Mouse (Mus musculus): Measurements from ENCODE around the gene Lix1.
A peak's percentile ranks its signal among the peaks of the same experiment; 100 is the strongest.
"Not testable (repeated sequence)": the region's sequence is repeated elsewhere in the genome, so short reads cannot be mapped to it uniquely, and the experiment has no call there.

Gene Lix1

DNA sequence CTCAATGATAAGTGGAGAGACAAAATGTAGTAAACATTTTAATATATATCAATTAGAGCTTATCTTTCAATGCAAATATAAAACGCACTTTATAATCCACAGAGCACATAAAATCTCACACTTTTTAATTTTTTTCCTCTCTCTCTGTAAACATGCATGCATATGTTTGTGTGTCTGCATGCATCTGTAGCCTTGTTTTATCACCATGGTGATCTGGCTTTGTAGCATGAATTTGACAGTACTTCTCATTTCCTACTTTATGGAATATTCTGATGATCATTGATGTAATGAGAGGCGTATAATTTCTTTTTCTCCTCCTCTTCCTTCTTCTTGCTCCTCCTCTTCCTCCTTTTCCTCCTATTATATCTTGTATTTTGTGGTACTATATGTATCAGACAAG, 9.7 kb downstream of the Lix1 start:
- no peak for DNase-seq (ENCODE audit: low spot score)

DNA sequence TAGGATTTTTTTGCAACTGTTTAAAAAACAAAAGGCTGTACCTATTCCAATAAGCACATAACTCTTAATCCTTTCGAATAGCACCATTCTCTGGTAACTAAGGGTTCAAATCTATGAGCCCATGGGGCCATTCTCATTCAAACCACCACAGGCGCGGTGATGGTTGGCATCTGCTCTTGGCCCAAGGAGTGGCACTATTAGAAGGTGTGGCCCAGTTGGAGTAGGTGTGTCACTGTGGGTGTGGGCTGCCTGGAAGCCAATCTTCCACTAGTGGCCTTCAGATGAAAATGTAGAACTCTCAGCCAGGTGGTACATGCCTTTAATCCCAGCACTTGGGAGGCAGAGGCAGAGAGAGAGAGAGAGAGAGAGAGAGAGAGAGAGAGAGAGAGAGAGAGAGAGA, 11.7 kb downstream of the Lix1 start:
- no peak for DNase-seq (ENCODE audit: low spot score)

DNA sequence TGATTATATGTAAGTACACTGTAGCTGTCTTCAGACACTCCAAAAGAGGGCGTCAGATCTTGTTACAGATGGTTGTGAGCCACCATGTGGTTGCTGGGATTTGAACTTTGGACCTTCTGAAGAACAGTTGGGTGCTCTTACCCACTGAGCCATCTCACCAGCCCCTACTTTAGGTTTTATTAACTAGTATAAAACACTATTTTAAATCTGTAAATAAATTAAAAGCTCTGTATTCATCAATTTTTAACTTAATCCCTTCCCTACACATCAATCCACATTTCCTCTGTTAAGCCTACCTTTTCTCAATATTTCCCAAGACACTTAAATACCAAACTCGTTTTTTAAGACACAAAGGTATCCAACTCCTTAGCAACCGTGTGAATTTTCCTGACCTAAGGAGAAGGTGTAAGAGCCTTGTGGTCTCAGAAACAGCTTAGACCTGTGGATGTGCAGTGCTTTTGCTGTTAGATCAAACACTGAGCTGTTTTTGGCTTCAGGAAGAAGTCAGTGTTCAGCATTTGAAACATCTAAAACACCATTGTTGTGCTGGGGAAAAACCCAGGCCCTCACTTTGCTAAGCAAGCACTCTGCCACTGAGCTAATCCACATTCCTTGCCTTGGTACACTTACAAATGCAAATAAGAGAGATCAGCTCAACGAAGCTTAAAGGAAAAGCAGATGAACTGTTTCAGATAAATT, 22.3 kb downstream of the Lix1 start:
- DNase-seq (ENCODE audit: low spot score), result no peak

DNA sequence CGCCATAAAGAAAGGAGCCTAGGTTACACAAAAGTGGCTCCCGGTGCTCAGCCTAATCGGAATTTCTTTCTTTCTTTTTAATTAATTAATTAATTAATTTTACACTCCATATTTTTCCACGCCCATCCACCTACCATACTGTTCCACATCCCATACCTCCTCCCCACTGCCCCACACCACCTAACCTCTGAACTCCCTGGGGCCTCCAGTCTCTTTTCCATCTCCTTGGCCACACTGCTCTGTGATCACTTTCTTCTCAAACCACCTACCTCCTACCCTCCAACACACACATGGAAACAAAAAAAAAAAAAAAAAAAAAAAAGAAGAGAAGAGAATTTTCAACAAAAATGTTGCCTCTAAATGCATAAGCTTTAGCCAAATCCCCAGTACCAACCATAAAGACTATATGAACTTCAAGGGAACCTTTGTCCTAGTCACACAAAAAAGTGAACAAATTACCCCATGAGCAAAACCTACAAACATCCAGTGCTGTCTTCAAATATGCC, 22.9 kb downstream of the Lix1 start:
- no peak for DNase-seq (ENCODE audit: low spot score)

DNA sequence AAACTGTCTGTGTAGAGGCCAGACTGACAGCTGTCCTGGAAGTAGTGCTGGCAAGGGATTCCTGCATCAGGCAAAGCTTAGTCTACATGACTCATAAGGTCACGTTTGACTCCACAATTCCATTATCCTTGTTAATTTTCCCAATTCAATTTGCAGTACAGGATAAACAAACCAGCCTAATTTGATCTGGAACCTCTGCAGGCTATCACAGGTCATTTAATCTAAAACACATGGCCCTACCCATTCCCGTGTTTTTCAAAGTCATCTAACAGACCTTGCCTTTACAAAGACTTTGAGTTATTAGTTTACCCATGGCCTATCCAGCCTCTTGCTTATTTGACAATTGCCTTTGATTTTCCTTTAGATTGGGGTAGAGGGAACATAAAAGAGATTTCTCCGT, 23.4 kb downstream of the Lix1 start:
- no peak for DNase-seq (ENCODE audit: low spot score)

DNA sequence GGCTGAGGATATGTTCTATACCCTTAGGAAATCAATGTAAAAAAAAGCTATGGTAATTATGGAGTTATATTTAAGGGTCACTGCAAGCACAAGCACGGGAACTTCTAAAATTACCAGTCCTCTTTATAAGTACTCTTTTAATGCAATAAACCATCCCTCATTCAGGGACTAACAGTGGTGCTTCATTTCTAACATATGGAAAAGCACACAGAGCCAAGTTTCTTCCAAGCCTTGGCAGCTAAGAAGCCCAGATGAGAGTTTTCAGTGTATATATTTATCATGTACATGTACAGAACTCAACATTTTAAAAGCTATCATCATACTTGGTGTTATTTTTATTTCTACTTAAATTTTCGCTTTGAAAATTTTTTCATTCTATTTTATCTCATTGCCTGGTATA, 26.4 kb downstream of the Lix1 start:
- DNase-seq (ENCODE audit: low spot score), result no peak

DNA sequence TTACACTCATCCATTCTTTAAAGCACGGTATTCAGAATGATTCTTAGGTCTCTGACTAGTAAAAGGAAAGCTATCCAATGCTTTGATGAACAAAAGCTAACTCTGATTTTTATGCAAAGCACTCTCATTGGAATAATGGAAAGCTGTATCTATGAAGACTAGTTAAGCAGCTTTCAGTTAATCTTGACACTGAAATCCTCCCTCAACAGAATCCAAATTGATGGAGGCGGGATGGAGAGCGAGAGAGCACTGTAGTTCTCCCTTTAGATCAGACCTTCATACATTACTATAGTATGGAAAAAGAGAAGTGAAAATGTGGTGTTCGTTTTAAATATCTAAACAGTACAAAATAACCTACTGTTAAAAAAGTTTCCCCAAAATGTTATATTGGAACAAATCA, 31.2 kb downstream of the Lix1 start:
- no peak for DNase-seq (ENCODE audit: low spot score)

DNA sequence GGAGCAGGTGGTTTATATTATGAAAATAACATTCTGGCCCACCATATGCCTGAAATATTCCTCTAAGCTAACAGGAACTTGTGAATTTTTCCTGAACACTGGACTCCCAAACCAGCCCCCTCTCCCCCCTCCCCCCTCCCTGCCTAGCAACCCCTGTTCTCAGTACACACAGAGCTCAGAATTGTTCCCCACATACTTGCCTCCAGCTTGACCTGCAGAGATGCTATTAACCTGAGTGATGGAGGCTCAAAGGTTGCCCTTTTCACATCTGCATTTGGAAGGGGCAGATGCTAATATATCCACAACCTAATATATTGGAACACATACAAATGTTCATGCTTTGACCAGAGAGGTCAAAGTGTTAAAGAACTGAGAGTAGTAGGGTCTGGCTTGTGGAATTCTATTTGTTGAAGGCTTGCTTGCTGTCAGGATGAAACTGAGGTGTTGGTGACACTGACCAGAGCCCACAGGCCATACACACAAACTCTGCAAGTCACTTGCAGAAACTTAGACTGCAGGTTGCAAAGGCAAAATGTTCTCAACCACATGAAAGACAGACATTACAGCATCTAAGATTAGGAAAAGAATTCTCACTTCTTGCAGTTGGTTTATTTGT, 36.2 kb downstream of the Lix1 start:
- DNase-seq (ENCODE audit: low spot score), result no peak

DNA sequence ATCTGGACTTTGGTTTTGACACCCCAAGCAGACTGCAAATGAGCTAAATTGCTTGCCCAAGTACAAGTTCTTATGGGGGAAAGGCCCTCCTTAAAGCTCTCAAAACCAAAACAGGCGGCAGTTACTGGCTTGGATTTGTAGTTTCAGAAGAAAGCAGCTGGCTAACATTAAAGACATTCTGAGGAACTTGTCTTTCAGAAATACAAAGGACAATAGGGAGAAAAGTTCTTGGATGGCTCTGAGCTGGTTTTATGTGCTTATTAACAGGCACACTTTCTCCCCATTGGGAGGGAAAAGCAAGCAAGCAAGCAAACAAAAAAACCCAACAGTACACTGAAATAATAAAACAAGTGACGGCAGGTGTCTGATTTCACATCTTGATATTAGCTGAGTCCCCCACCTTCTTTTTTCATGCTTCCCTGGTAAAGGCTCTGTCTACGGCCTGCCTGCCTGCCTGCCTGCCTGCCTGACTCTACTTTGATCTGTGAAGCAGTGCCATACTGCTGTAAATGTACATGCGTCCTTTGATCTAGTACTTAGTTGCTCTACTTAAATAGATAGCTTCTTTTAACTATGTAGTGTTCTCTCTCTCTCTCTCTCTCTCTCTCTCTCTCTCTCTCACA, 39.5 kb downstream of the Lix1 start:
- DNase-seq (ENCODE audit: low spot score), result no peak

DNA sequence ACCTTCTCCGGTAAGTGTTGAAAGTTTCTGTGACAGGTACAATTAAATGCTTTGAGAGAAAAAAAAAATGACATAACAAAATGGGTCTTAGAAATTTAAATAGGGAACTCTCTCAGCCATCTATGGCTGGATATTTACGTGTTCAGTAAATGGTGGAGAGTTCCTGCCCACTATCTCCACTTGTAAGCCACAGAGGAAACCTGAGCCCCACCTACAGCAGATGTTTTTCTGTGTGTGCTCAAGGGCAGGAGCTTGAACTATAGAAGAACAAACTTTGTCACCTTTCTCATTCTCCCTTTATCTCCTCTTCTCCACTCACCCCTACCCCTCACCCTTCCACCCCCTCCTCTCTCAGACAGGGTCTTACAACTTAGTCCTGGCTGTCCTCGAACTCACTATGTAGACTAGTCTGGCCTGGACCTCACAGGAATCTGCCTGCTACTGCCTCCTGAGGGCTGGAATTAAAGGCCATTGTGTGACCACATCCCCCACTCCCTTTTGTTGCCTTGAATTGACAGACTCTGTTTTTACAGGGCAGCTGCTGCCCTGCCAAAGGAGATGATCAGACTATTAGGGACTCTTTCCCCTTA, 41.9 kb downstream of the Lix1 start:
- no peak for DNase-seq (ENCODE audit: low spot score)

DNA sequence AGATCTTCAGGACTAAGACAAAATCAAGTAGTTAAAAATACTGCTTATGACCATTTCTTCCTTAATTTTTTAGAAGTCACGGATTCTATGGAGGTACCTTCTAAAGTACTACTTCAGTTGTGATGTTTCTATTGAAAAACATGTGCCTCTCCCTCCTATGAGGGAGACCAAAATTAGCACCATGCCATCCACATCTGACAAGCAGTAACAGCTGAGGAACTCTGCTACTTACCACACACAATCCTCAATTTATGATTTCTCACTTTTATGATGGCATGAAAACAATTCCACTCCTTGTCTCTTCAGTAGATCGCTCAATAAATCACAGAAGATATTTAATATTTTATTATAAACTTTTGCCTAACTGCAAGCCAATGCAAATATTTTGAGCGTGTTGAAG, 44.2 kb downstream of the Lix1 start:
- DNase-seq (ENCODE audit: low spot score), result no peak

DNA sequence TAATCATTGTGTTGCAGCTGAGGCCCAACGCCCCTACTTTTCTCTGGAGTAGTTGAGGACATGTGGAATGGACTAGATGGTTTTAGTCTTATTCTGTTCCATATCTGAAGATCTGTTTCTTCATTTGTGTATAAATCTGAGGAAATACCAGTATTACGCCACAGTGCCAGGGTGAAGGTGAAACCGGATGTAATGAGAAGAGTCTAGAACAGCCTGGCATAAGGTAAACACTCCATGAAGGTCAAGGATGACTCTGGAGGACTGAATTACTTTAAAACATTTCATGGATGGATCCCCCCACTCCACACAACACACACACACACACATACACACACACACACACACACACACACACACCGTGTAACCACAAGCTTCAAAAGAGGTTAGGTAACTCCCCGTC, 45.3 kb downstream of the Lix1 start:
- no peak for DNase-seq (ENCODE audit: low spot score)

DNA sequence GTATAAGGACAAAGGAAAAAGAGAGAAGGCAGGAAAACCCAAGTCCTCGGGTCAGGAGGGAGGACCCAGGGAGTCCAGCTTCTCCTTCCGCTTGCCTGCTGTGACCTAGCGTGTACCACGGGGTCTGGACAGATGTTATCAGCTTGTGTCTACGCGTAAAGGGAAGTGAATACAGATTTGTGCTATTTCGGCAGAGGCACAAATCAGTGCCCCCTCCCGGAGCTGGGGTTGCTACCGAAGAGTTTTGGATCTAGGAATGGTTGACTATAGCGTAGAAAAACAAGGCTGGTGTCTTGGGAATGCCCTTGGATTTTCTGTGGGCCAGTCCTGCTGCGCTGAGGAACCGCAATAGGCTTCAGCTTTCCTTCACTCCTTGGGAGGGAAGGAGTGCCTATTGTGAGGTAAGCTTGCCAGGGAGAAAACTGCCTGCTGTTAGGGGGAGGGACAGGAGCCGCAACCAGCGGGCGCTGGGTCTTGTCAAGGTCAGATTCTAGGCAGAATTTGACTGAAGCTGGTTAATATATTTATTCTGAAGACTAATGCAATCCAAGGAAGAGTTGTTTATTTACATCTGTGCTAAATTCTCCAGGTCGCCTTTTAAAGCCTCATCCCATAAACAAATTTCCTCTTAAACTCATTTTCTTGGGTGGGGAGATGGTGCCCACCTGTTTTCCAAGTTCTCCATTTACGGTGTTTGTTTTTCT, 46.4 kb downstream of the Lix1 start:
- DNase-seq (ENCODE audit: low spot score), result peak; percentile 18

DNA sequence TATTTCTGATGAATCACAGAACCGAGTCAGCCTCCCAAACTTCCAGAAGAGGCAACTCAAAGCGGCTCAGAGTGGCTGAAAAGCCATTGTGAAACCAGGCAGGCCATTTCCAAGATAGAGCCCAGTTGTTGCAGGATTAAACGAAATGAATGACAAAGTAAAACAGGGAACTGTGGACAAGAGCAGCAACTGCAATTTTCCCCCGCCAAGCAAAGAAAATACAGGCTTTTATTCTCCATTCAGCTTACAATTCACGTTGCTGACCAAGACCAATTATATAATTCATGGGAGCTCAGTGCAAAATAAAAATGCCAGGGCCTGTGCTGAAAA, 46.9 kb downstream of the Lix1 start:
- peak; percentile 7 for DNase-seq (ENCODE audit: low spot score)

DNA sequence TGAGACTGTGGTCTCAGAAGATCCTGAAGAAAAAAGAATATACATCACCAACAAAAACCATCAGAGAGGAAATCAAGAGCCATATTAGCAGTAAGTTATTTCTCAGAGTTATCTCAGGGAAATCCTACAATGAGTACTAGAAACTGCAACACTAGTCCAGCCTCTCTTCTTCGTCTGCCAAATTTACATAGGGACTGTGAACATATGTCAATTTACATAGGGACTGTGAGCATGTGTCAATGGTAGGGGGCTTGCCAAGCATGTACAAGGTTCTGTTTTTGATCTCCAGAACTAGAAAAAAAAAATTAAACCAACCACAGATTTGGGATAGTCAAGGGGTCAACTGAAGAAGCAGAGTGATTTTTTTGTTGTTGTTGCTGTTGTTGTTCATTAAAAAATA, 48.6 kb downstream of the Lix1 start:
- no peak for DNase-seq (ENCODE audit: low spot score)

DNA sequence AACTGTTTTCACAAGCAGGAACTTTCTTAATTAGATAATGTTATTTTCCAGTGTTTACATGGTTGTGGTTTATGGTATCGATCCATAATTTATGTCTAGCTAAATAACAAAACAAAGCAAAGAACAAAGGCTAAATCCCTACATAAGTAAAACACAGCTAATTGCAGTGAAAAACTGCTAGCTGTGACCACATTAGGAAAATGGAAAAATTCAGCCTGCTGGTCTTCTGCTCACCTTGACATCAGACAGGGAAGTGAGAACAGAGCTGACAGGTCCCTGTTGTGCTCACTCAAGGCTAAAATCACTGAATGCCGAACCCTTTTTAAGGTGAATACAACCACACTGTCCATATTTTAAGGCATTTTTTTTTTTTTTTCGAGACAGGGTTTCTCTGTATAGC, 50.1 kb downstream of the Lix1 start:
- DNase-seq (ENCODE audit: low spot score), result no peak

DNA sequence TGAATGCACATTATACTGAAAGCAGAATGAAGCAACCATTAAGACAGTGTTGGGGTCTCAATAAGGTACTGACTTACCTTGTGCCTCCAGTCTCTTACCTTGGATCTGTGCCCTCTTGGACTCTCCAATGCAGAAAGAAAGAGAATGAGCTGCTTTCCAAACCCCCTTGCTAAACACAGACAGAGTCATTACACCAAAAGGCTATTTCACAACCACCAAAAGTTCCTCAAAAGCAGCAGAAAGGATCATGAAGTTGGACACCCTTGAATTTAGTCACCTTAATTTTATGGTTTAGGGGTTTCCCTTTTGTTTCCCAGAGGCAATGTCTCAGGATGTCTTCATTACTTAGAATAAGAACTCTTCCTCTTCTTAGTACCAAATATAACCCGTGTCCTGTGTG, 52.1 kb downstream of the Lix1 start:
- no peak for DNase-seq (ENCODE audit: low spot score)

DNA sequence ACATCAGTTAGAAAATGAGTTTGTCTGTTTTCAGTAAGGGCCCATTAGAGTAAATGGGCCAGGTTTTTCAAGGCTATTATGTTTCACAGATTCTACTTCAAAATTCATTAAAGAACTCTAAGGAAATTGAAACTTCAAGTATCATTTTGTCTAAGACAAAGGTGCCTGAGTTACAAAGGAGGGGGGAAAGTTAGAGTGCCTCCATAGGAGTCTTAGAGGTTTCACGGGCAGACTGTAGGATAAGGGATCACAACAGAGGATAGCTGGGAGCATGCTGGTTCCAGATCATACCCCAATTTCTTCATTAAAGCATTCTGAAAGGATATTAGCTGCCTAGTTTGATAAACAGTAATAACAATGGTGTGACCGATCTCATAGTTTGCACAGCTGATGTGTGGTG, 83.3 kb downstream of the Lix1 start:
- DNase-seq (ENCODE audit: low spot score), result no peak

DNA sequence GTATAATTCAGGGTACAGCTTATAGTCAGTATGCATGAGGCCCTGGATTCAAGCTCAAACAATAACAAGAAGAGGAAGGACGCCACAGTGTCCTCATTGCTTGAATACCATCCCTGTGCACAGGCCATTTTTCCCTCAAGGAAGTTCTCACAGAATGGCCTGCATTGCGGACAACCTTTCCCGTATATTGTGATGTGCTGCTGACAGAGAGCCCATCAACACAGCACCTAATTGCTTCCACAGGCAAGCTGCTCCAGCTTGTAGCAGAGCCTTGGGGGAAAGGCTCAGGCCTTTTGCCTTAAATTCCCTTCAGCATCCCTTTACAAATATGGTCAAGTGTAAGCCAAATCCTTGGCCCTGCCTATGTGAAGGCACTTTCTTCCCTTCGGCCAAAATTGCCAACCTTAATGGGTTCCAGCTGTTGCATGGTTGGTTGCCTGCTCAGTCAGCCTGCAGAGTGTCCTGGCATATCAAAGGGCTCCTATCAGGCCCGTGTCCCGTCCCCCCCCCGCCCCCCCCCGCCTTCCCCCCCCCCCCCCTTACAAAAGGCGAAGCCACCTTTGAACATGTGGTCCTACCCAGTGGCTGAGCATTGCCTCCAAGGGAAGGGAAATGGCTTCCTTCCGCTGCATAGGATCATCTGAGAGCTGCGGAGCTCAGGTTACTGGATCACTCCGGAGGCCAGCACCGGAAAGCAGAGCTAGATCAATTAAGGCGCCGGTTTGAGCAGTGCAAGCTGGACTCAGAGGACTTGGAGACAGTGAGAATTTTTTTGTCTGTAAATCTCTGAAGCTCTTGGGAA, 88.5 kb downstream of the Lix1 start:
- no peak for DNase-seq (ENCODE audit: low spot score)

DNA sequence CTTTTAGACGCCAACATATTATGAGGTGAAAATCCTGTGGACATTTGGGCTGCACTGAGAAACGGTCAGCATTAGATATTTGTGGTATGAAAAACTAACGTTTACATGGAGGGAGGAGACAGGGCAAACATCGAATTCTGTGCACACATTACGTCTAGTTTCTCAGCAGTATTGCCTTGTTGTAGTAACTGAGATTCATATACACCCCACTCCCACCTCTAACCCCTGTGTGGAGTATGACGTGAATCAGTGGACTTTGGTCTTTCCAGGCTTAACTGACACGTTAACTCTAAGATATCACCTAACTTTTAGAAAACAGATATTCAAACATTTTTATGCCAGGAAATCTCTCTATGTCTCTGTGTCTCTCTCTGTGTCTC, 89.1 kb downstream of the Lix1 start:
- DNase-seq (ENCODE audit: low spot score), result no peak

DNA sequence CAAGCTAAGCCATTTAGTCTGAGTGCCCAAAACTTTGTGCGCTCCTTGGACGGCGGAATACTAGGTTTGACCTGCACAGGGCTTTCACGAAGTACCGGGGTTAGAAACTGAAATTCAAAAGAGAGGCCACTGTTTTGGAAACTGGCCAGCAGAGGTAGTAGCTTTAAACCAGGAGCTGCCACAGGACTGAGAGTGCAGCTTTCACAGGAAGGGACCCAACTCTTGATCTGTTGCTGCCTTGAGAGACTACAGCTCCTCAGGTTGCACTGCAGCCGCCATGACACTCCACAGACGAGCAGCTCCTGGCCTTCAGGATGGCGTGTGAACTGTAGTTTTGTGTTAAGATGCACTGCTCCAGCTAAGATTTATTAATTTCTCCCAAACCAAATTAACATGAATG, 89.6 kb downstream of the Lix1 start:
- no peak for DNase-seq (ENCODE audit: low spot score)

DNA sequence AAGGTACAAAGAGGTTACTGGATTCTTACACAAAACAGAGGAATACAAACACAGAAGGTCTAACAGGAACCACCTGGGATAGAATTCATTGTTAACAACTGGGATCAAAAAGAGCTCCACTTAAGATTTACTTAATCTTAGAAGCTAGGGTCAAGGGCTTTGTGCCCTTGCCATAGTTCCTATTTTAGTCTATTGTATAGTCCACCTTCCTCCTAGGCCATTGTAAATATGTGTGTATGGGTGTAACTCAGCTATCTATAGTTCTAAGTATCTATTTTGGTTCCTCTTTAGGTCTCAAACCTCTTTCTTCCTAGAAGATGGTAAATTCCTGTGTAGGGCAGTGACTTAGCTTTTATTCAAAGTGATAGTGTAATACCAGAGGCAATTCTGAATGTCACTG, 93.8 kb downstream of the Lix1 start:
- not testable (repeated sequence) for DNase-seq (ENCODE audit: low spot score)
